Mouse (Mus musculus) liver, embryonic 14.5 days (tissue): ENCODE measurements around the gene Gstm1.

Experiments
- CTCF ChIP-seq: IDR thresholded peaks from 2 replicates; pipeline ENCODE4 v1.5.1; 2016; ENCODE audit warnings: antibody characterized with exemption, low read depth, control low read depth
- EP300 ChIP-seq: IDR thresholded peaks from 2 replicates; pipeline ENCODE4 v1.6.1; 2016; ENCODE audit warnings: antibody characterized with exemption, low read depth

DNA sequence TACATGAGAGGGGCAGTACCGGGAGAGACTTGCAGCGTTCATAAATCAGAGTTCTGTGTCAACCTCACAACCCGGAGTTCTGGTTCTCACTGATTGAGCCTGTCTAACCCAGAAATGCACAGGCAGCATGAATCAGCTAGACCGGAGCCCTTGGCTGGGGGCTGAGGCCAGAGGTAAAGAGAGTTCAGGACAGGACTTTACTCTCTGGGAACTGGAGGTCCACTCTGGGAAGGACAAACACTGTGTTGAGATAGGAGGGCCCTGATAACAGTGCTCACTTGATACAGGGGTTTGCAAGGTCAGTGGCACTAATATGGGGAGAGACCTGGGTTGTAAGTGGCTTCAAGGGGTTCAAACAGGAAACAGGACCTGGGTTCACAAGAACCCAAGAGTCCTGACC lies 7.5 kb upstream of the Gstm1 start:
- TF ChIP-seq CTCF (no peak), EP300 (no peak)
